Mouse (Mus musculus) forebrain, embryonic 10.5 days (tissue): ENCODE results near the gene Zscan21. TPM values are rescaled to one million over a fixed set of nuclear protein-coding genes. Genes with fewer than 3 reads are reported as not detected.
A peak's percentile ranks its signal among the peaks of the same experiment; 100 is the strongest.
"Not testable (repeated sequence)": the region's sequence is repeated elsewhere in the genome, so short reads cannot be mapped to it uniquely, and the experiment has no call there.

Experiments
- DNase-seq: peaks from one replicate; pipeline ENCODE4 v3.0.0-alpha.2; 2017; ENCODE audit warnings: low spot score; ENCODE audit errors: extremely low spot score
- H3K27ac ChIP-seq: fragments of 300-500 bp; sonication (generic); 2 replicates; pipeline ENCODE4 v1.5.1; 2016; ENCODE audit warnings: mild to moderate bottlenecking
- H3K27me3 ChIP-seq: fragments of 300-500 bp; sonication (generic); 2 replicates; pipeline ENCODE4 v1.6.1; 2016; ENCODE audit warnings: mild to moderate bottlenecking; ENCODE audit not compliant: poor library complexity, severe bottlenecking
- H3K36me3 ChIP-seq: fragments of 300-500 bp; sonication (generic); replicated peaks from 2 replicates; pipeline ENCODE4 v1.6.1; 2016; ENCODE audit warnings: mild to moderate bottlenecking, moderate library complexity
- H3K4me1 ChIP-seq: fragments of 300-500 bp; sonication (generic); 2 replicates; pipeline ENCODE4 v1.6.1; 2016
- H3K4me3 ChIP-seq: fragments of 300-500 bp; sonication (generic); 2 replicates; pipeline ENCODE4 v1.5.1; 2016; ENCODE audit warnings: mild to moderate bottlenecking, moderate library complexity
- H3K9me3 ChIP-seq: fragments of 300-500 bp; sonication (generic); 2 replicates; pipeline ENCODE4 v1.6.1; 2016; ENCODE audit warnings: mild to moderate bottlenecking, moderate library complexity
- whole genome bisulfite sequencing: fragments of 180-500 bp; shearing (Covaris S2); methylation state at CpG from one replicate; pipeline ENCODE4 v1.1.7; 2016; 5-methylcytosine and 5-hydroxymethylcytosine counted together
- polyA plus RNA-seq: library from polyadenylated mRNA; unstranded; fragments of >200 nt; fragmentation: Nextera tagmentation; extraction: Ambion mirVana; gene quantifications from 2 replicates; pipeline ENCODE4 v1.2.1, GENCODE M21; 2016

The Zscan21 gene
- polyA plus RNA-seq, 1 experiment from 2014 or later, result 105 TPM

- 90% methylated on average over 6 of the region's 6 CpGs for WGBS
These were observed 27.6 kb upstream of the Zscan21 start for GRCm38 (mm10) chr5:138089108-138089551.

GRCm38 (mm10) chr5:138090271-138090670, 26.4 kb upstream of the Zscan21 start:
- no peaks in the 10 kb centered on the region for H3K27me3 ChIP-seq
- 88% methylated on average over 3 of the region's 3 CpGs for WGBS
- no peak overlapping the region for H3K27ac ChIP-seq
- H3K36me3 ChIP-seq, result peaks cover 58% of the 10 kb centered on the region
- H3K4me1 ChIP-seq, result peaks cover 15% of the 10 kb centered on the region
- no peak for DNase-seq
- no peaks in the 10 kb centered on the region for H3K9me3 ChIP-seq
- no peak overlapping the region for H3K4me3 ChIP-seq

More at GRCm38 (mm10) chr5:138089108-138089551, 27.6 kb upstream of the Zscan21 start:
- peaks cover 18% of the 10 kb centered on the region for H3K4me1 ChIP-seq
- H3K27me3 ChIP-seq, result no peaks in the 10 kb centered on the region
- no peak overlapping the region for H3K27ac ChIP-seq
- peaks cover 47% of the 10 kb centered on the region for H3K36me3 ChIP-seq
- DNase-seq, result no peak
- no peaks in the 10 kb centered on the region for H3K9me3 ChIP-seq
- no peak overlapping the region for H3K4me3 ChIP-seq

- no peak for DNase-seq
- Histone ChIP-seq H3K27ac (no peak overlapping the region), H3K36me3 (peaks cover 63% of the 10 kb centered on the region), H3K4me1 (peaks cover 15% of the 10 kb centered on the region), H3K9me3 (no peaks in the 10 kb centered on the region), H3K27me3 (no peaks in the 10 kb centered on the region), H3K4me3 (no peak overlapping the region)
- 95% methylated on average over 5 of the region's 5 CpGs for WGBS
These were observed 26.0 kb upstream of the Zscan21 start for GRCm38 (mm10) chr5:138090737-138091136.

- WGBS, result 91% methylated on average over 4 of the region's 4 CpGs
- Histone ChIP-seq H3K27me3 (no peaks in the 10 kb centered on the region), H3K36me3 (peaks cover 72% of the 10 kb centered on the region)
These were observed 23.9 kb upstream of the Zscan21 start for GRCm38 (mm10) chr5:138092771-138093170.

GRCm38 (mm10) chr5:138094474-138094873, 22.2 kb upstream of the Zscan21 start:
- no peaks in the 10 kb centered on the region for H3K9me3 ChIP-seq
- peaks cover 72% of the 10 kb centered on the region for H3K36me3 ChIP-seq
- H3K4me3 ChIP-seq, result no peak overlapping the region
- no peaks in the 10 kb centered on the region for H3K4me1 ChIP-seq
- no peak for DNase-seq
- H3K27ac ChIP-seq, result no peak overlapping the region
- 94% methylated on average over 6 of the region's 6 CpGs for WGBS
- no peaks in the 10 kb centered on the region for H3K27me3 ChIP-seq

More at GRCm38 (mm10) chr5:138092771-138093170, 23.9 kb upstream of the Zscan21 start:
- H3K9me3 ChIP-seq, result no peaks in the 10 kb centered on the region
- no peak overlapping the region for H3K4me3 ChIP-seq
- DNase-seq, result no peak
- H3K4me1 ChIP-seq, result 0 out of 2 replicates have a peak, but pooled peaks cover 3% of the 10 kb centered on the region
- H3K27ac ChIP-seq, result no peak overlapping the region

GRCm38 (mm10) chr5:138104976-138105375, 11.7 kb upstream of the Zscan21 start:
- Histone ChIP-seq H3K4me1 (peaks cover 13% of the 10 kb centered on the region), H3K27me3 (no peaks in the 10 kb centered on the region), H3K27ac (no peak overlapping the region), H3K36me3 (peaks cover 55% of the 10 kb centered on the region), H3K9me3 (no peaks in the 10 kb centered on the region), H3K4me3 (no peak overlapping the region)
- no peak for DNase-seq
- WGBS, result 93% methylated on average over 2 of the region's 2 CpGs

GRCm38 (mm10) chr5:138107130-138107529, 9.6 kb upstream of the Zscan21 start:
- Histone ChIP-seq H3K4me3 (no peak overlapping the region), H3K27me3 (no peaks in the 10 kb centered on the region), H3K27ac (no peak overlapping the region), H3K9me3 (no peaks in the 10 kb centered on the region), H3K36me3 (peaks cover 34% of the 10 kb centered on the region), H3K4me1 (peaks cover 13% of the 10 kb centered on the region)
- DNase-seq, result no peak
- 76% methylated on average over 3 of the region's 3 CpGs for WGBS

- H3K27me3 ChIP-seq, H3K27ac ChIP-seq, H3K36me3 ChIP-seq, H3K4me3 ChIP-seq, H3K9me3 ChIP-seq, DNase-seq: not testable (repeated sequence)
- WGBS, result 64% methylated on average over 4 of the region's 4 CpGs
- H3K4me1 ChIP-seq, result peaks cover 13% of the 10 kb centered on the region
These were observed 6.8 kb upstream of the Zscan21 start for GRCm38 (mm10) chr5:138109847-138110396.

- H3K4me3 ChIP-seq, result peak overlapping the region; percentile 73
- no peaks in the 10 kb centered on the region for H3K9me3 ChIP-seq
- WGBS, result 13% methylated on average over 16 of the region's 16 CpGs
- no peak for DNase-seq
- peaks cover 15% of the 10 kb centered on the region for H3K4me1 ChIP-seq
- peaks cover 32% of the 10 kb centered on the region for H3K36me3 ChIP-seq
- H3K27me3 ChIP-seq, result no peaks in the 10 kb centered on the region
- H3K27ac ChIP-seq, result peak overlapping the region; percentile 95
These were observed 704 bp downstream of the Zscan21 start for GRCm38 (mm10) chr5:138117199-138118015.

- peak overlapping the region; percentile 73 for H3K4me3 ChIP-seq
- DNase-seq, result no peak
- H3K36me3 ChIP-seq, result peaks cover 38% of the 10 kb centered on the region
- WGBS, result 88% methylated on average over 3 of the region's 3 CpGs
- H3K9me3 ChIP-seq, result no peaks in the 10 kb centered on the region
- H3K27me3 ChIP-seq, result no peaks in the 10 kb centered on the region
- 0 out of 2 replicates have a peak overlapping the region, but pooled peaks have one; percentile 95 for H3K27ac ChIP-seq
- H3K4me1 ChIP-seq, result peaks cover 15% of the 10 kb centered on the region
These were observed 1.3 kb downstream of the Zscan21 start for GRCm38 (mm10) chr5:138118041-138118440.

GRCm38 (mm10) chr5:138132425-138133064, 15.8 kb downstream of the Zscan21 start:
- no peak for DNase-seq
- H3K36me3 ChIP-seq, result peaks cover 87% of the 10 kb centered on the region
- WGBS, result 92% methylated on average over 5 of the region's 5 CpGs

GRCm38 (mm10) chr5:138137257-138137656, 20.6 kb downstream of the Zscan21 start:
- Histone ChIP-seq H3K9me3 (no peaks in the 10 kb centered on the region), H3K36me3 (peaks cover 59% of the 10 kb centered on the region), H3K4me3 (no peak overlapping the region), H3K4me1 (no peaks in the 10 kb centered on the region), H3K27ac (no peak overlapping the region), H3K27me3 (no peaks in the 10 kb centered on the region)
- WGBS, result 95% methylated on average over 4 of the region's 4 CpGs
- no peak for DNase-seq

More at GRCm38 (mm10) chr5:138132425-138133064, 15.8 kb downstream of the Zscan21 start:
- no peaks in the 10 kb centered on the region for H3K9me3 ChIP-seq
- H3K4me1 ChIP-seq, result no peaks in the 10 kb centered on the region
- H3K27me3 ChIP-seq, result no peaks in the 10 kb centered on the region
- H3K4me3 ChIP-seq, result no peak overlapping the region
- H3K27ac ChIP-seq, result no peak overlapping the region
